Mouse (Mus musculus): ENCODE results near the gene Zfp595. TPM values are rescaled to one million over a fixed set of nuclear protein-coding genes. Genes with fewer than 3 reads are reported as not detected.
A peak's percentile ranks its signal among the peaks of the same experiment; 100 is the strongest.
"Not testable (repeated sequence)": the region's sequence is repeated elsewhere in the genome, so short reads cannot be mapped to it uniquely, and the experiment has no call there.

Gene Zfp595
- 1.4 and 1.7 TPM in 2 replicates for polyA plus RNA-seq (2015; fragmentation: Nextera tagmentation; extraction: Ambion mirVana)

- peak within 1 kb of the TSS; percentile 70 for H3K4me2 ChIP-seq (replicated peaks)
- peak; percentile 93 for ATAC-seq
- H3K36me3 ChIP-seq = no peaks in the 10 kb centered on the region
- H3K4me3 ChIP-seq (replicated peaks) = peak within 1 kb of the TSS; percentile 51
- no peaks in the 10 kb centered on the region for H3K27me3 ChIP-seq
- H3K4me1 ChIP-seq (replicated peaks) = peaks cover 10% of the 10 kb centered on the region
- peak within 1 kb of the TSS; percentile 63 for H3K9ac ChIP-seq (replicated peaks)
- H3K9me3 ChIP-seq = no peaks in the 10 kb centered on the region
- no peak within 1 kb of the TSS for H3K27ac ChIP-seq
- WGBS = 16% methylated on average over 17 of the region's 17 CpGs
These were observed at the start of gene Zfp595 for GRCm38 (mm10) chr13:67332019-67332724. Gene Zfp595 (minus strand): TSS chr13:67332570.

DNA sequence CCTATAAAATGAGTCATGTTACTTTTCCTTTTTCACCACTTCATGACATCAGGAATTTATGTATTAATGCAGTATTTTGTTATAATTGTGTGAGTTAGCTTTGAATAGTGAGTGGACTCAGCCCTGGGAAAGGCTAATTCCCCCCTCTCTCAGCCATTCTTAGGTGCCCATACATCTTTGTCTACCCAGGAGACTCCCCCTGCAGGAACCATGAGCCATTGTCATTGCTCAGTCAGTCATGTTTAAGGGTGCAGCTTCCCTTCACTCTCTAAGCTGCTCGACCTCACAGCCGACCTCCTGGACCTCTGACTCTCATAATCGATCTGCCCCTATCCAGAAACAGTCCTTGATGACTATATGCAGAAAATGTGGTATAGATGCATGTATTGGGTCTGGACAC is 43.9 kb upstream of the Zfp595 start:
- H3K9ac ChIP-seq (replicated peaks); H3K27me3 ChIP-seq; H3K36me3 ChIP-seq; ATAC-seq; H3K4me1 ChIP-seq (replicated peaks); H3K9me3 ChIP-seq; H3K4me2 ChIP-seq (replicated peaks); H3K4me3 ChIP-seq (replicated peaks); H3K27ac ChIP-seq: not testable (repeated sequence)
- 60% methylated on average over 3 of the region's 3 CpGs for WGBS

DNA sequence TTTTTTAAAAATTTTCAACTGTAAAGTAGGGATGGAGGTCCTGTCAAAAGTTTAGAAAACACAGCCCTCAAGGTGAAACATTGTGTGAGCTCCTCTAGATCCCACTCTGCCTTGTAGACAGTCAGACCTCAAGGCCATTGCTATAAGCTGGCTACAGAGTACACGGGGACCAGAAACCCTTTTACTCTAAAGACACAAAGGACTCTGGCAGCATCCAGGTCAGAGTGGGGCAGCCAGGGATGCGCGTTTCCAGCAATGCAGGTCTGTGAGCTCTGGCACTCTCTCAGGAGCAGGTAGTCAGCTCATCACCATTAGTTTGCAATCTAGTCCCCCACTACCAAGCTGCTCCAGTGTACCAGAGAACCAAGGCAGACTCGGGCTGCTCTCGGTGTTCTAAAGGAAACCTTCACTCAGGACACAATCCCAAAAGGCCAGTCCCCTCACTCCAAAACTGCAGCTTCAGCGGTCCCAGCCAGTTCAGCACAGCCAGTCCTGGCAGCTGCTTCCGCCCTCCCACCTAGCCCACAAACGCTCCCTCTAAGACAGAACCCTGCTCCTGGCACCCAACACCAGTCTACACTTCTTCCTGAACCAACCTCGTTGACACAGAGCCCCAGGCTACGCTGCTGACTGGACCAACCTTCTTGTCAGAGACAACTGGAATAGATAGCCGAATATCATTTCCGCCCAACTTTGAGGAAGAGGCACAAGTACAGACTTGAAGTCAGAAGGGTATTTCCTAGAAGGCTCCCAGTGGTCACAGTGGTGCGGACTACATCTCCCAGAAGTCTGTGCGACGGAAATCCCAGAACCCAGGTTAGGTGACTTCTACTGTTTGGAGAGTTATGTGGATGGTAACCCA is 42.9 kb upstream of the Zfp595 start, which contains the start of the genes Gm28041 and Zfp456:
Gene Gm28041 (minus strand): TSS at position 684 of the 862 bp plus-strand sequence.
Gene Zfp456 (minus strand): TSS at position 761 of the 862 bp plus-strand sequence.
- not testable (repeated sequence) for H3K27ac ChIP-seq; H3K36me3 ChIP-seq; H3K27me3 ChIP-seq; H3K4me1 ChIP-seq (replicated peaks); H3K9me3 ChIP-seq
- WGBS = 19% methylated on average over 15 of the region's 15 CpGs
- Histone ChIP-seq H3K4me2 (replicated peaks) (peak within 1 kb of the TSS; percentile 53), H3K4me3 (replicated peaks) (peak within 1 kb of the TSS; percentile 35), H3K9ac (replicated peaks) (0 out of 2 replicates have a peak within 1 kb of the TSS, but pooled peaks have one; percentile 2)
- peak; percentile 91 for ATAC-seq

DNA sequence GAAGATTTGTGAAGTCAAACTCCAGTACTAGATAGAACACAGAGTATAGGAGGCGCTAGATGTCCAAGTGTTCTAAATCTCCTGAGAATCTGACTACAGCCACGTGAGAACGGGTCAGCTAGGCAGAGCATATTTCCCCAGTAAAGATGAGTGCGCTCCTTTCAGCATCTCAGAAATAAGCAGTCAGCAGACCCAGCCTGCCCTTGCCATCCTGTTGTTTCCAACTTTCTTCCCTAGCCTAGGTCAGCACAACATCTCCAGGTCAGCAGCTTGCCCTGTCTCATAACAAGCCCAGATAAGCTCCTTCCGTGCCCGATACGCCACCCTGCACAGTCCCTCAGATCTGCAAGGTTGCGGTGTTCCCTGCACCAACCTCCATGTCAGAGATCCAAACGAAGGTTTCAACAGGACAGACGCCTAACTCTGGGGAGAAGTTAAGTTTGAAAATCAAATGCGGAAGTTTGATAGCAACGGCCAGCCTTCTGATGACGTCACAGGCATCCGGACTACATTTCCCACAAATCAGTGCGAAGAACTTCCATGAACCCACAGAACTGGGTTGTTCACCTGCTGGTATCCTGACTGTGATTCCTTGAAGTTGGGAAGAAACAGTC is 27.9 kb upstream of the Zfp595 start, which contains the start of the genes Gm28044 and Zfp953:
Gene Gm28044 (minus strand): TSS at position 406 of the 614 bp plus-strand sequence.
Gene Zfp953 (minus strand): TSS at position 475 of the 614 bp plus-strand sequence.
- Histone ChIP-seq H3K4me2 (replicated peaks) (peak within 1 kb of the TSS; percentile 73), H3K27me3 (no peaks in the 10 kb centered on the region), H3K9me3 (no peaks in the 10 kb centered on the region), H3K4me3 (replicated peaks) (peak within 1 kb of the TSS; percentile 58), H3K4me1 (replicated peaks) (peaks cover 10% of the 10 kb centered on the region), H3K36me3 (no peaks in the 10 kb centered on the region), H3K9ac (replicated peaks) (peak within 1 kb of the TSS; percentile 64), H3K27ac (no peak within 1 kb of the TSS)
- ATAC-seq = peak; percentile 98
- under 1% methylated on average over 15 of the region's 15 CpGs for WGBS

GRCm38 (mm10) chr13:67351854-67352253 is 19.5 kb upstream of the Zfp595 start:
- Histone ChIP-seq H3K4me1 (replicated peaks) (no peaks in the 10 kb centered on the region), H3K4me3 (replicated peaks) (no peak overlapping the region), H3K4me2 (replicated peaks) (no peak overlapping the region), H3K27me3 (no peaks in the 10 kb centered on the region), H3K27ac (no peak overlapping the region), H3K9me3 (no peaks in the 10 kb centered on the region), H3K9ac (replicated peaks) (no peak overlapping the region), H3K36me3 (no peaks in the 10 kb centered on the region)
- ATAC-seq = no peak

DNA sequence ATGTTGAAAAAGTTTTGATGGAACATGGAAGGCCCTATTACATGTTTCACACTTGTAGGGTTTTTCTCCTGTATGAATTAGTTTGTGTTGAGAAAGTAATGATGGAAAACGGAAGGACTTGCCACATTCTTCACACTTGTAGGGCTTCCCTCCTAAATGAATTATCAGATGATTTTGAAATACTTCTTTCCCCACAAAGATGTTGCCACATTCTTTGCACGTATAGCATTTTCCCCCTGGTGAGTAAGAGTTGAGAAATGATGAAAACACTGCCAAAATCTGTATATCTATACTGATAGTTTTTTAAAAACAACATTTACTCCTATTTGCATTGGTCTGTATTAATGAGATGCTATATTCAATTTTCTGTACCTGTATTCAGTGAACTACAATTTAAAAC is 11.1 kb upstream of the Zfp595 start:
- H3K4me1 ChIP-seq (replicated peaks) = no peaks in the 10 kb centered on the region
- H3K4me2 ChIP-seq (replicated peaks) = no peak overlapping the region
- no peaks in the 10 kb centered on the region for H3K9me3 ChIP-seq
- no peaks in the 10 kb centered on the region for H3K27me3 ChIP-seq
- H3K27ac ChIP-seq = no peak overlapping the region
- no peak overlapping the region for H3K9ac ChIP-seq (replicated peaks)
- H3K36me3 ChIP-seq = peaks cover 2% of the 10 kb centered on the region
- no peak for ATAC-seq
- 91% methylated on average over 2 of the region's 2 CpGs for WGBS
- no peak overlapping the region for H3K4me3 ChIP-seq (replicated peaks)

GRCm38 (mm10) chr13:67332877-67333276 is 507 bp upstream of the Zfp595 start:
- H3K4me2 ChIP-seq (replicated peaks) = peak overlapping the region; percentile 70
- H3K9ac ChIP-seq (replicated peaks) = peak overlapping the region; percentile 56
- 73% methylated on average over 1 of the region's 1 CpGs for WGBS
- no peaks in the 10 kb centered on the region for H3K36me3 ChIP-seq
- H3K27ac ChIP-seq = no peak overlapping the region
- no peaks in the 10 kb centered on the region for H3K9me3 ChIP-seq
- peak overlapping the region; percentile 51 for H3K4me3 ChIP-seq (replicated peaks)
- no peaks in the 10 kb centered on the region for H3K27me3 ChIP-seq
- H3K4me1 ChIP-seq (replicated peaks) = peaks cover 10% of the 10 kb centered on the region
- peak; percentile 57 for ATAC-seq

DNA sequence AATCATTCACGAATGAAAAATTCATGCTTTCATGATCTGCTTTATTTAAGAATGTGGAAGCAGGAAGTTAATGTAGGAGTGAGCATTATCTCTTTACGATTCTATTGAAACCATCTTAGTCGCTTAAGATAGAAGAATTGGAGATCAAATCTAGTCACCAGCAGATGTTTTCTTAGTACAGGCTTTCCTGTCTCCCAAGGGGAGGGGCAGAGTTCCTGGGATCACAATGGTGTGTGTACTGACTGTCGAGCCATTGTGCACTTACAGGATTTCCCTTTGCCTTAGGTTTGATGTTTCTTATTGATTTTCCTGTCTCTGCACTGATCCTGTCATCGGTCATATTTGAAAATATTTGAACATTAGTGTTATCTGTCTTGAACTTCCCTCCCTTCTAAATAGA is 25.7 kb downstream of the Zfp595 start:
- Histone ChIP-seq H3K36me3 (no peaks in the 10 kb centered on the region), H3K4me2 (replicated peaks) (peak overlapping the region; percentile 85), H3K4me1 (replicated peaks) (peaks cover 6% of the 10 kb centered on the region; the same call in 1 of the 2 replicates), H3K9ac (replicated peaks) (peak overlapping the region; percentile 84), H3K27me3 (no peaks in the 10 kb centered on the region), H3K27ac (peak overlapping the region; percentile 57; the same call in 1 of the 2 replicates), H3K4me3 (replicated peaks) (peak overlapping the region; percentile 73), H3K9me3 (no peaks in the 10 kb centered on the region)
- ATAC-seq = peak; percentile 78
- 32% methylated on average over 5 of the region's 5 CpGs for WGBS

DNA sequence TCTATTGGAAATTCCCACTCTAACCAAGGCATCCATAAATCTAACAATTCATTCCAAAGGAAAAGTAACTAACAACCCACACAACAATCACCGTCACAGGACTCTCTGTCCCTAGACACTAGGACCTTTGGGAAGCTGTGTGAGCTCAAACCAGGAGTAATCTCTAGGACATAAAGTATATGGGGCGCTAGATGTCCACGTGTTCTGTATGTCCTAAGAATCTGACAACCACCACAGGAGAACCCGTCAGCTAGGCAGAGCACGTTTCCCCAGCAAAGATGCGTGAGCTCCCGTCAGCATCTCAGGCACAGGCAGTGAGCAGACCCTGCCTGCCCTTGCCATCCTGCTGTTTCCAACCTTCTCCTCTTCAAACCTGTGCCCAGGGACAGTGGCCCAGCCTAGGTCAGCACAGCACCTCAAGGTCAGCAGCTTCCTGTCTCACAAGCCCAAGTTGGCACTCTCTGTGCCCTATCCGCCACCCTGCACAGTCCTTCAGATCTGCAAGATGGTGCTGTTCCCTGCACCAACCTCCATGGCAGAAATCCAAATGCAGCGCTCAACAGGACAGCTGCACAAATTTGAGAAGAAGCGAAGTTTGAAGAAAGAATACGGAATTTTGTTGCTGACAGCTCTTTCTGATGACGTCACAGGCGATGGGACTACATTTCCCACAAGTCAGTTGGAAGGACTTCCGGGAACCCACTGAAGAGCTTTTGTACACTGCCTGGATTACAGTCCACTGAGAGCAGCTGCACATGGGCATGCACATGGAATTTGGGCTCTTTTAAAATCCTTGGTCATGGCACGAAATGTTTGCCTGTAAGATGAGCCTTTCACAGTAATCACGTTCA is 26.3 kb downstream of the Zfp595 start, which contains the start of gene Zfp457:
Gene Zfp457 (minus strand): TSS at position 664 of the 851 bp plus-strand sequence.
- Histone ChIP-seq H3K9me3 (no peaks in the 10 kb centered on the region), H3K4me2 (replicated peaks) (peak within 1 kb of the TSS; percentile 85), H3K27ac (peak within 1 kb of the TSS; percentile 57; the same call in 1 of the 2 replicates), H3K9ac (replicated peaks) (peak within 1 kb of the TSS; percentile 84), H3K4me3 (replicated peaks) (peak within 1 kb of the TSS; percentile 73), H3K4me1 (replicated peaks) (peaks cover 6% of the 10 kb centered on the region; the same call in 1 of the 2 replicates), H3K27me3 (no peaks in the 10 kb centered on the region), H3K36me3 (no peaks in the 10 kb centered on the region)
- peak; percentile 100 for ATAC-seq
- WGBS = 14% methylated on average over 16 of the region's 16 CpGs

- no peak for ATAC-seq
- Histone ChIP-seq H3K4me3 (replicated peaks) (no peak within 1 kb of the TSS), H3K9ac (replicated peaks) (no peak within 1 kb of the TSS), H3K27me3 (no peaks in the 10 kb centered on the region), H3K36me3 (no peaks in the 10 kb centered on the region), H3K4me2 (replicated peaks) (no peak within 1 kb of the TSS), H3K4me1 (replicated peaks) (no peaks in the 10 kb centered on the region), H3K27ac (no peak within 1 kb of the TSS), H3K9me3 (no peaks in the 10 kb centered on the region)
- WGBS = 43% methylated on average over 7 of the region's 7 CpGs
These were observed 54.1 kb downstream of the Zfp595 start, which contains the start of gene Zfp458 for GRCm38 (mm10) chr13:67278314-67278713. Gene Zfp458 (minus strand): TSS chr13:67278466.

Measured in midbrain, embryonic 13.5 days (tissue).